Mouse (Mus musculus) bone marrow, adult 2 months (tissue): ENCODE results near the gene Emilin2.

Experiments used
- CTCF ChIP-seq: fragments of 200-500 bp; IDR thresholded peaks from 2 replicates; pipeline ENCODE4 v1.5.1; 2011; ENCODE audit warnings: low read length, control low read depth; ENCODE audit not compliant: control insufficient read depth, insufficient read depth
- POLR2A ChIP-seq: fragments of 200-500 bp; IDR thresholded peaks from 2 replicates; pipeline ENCODE4 v1.6.1; 2011; ENCODE audit warnings: low read depth, mild to moderate bottlenecking, control low read depth, low read length, borderline replicate concordance; ENCODE audit not compliant: control insufficient read depth

DNA sequence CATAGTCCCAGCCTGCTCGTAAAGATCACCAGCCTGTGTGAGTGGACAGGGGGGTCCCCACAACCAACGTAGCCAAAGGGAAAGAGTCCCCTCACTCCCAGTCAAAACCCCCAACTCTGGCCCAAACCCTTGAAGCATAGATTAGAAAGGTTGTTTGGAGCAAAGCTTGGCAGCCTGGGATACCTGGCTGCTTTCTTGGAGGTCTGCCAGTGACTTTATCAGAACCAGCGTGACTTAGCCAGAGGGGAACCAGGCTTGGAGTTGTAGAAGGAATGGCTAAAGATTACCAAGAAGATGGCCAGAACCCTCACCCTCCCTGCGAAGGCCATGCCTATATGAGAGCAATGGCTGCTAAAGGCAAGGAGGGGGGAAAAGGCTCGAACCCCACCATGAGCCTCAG is 57.7 kb downstream of the Emilin2 start:
- TF ChIP-seq POLR2A (no peak), CTCF (no peak)
